ENCODE assay signal across 8 mouse cellular contexts in the genomic region with DNA sequence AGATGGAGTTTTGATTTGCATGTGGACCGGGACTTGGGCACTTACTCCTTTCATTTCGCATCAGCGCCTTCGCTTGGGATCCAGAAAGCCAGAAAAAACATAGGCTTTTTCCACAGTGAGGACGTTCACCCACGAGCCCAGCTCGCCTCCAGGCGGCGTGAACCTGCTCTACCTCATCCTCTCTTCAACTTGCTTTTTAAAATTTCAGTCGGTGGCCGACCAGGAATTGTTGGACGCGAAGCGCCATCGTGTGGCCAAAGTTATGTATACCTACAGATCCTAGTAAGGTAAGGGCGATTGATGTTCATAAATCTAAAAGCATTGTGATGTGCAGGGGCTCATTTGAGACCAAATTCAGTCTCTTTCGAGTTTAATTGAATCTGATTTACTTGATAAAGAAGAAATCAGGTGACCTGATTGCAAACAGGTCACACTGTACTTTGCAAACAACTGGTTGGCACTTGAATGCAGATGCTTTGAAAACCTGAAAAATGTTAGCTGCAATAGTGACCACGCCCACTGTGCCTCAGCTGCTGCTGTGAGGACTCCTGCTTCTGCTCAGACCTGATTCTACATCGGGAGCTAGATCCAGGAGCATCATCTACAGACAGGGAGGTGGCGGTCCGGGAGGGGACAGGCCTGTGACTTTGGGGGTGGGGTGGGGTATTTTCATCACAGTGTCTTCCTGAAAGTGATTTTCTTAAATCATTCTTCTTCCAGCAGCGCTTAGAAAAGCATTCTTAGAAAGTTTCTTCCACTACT. TPM values are rescaled to one million over a fixed set of nuclear protein-coding genes. Genes with fewer than 3 reads are reported as not detected.
A peak's percentile ranks its signal among the peaks of the same experiment; 100 is the strongest.
DNase-seq lines count a peak whose midpoint lies in the region; ATAC-seq lines count a peak whose summit lies in the region.

No protein-coding gene starts in this region.

- 18% methylated on average over 22 of the region's 22 CpGs for WGBS in hindbrain, embryonic 12.5 days

- ATAC-seq in hindbrain, embryonic 12.5 days (ENCODE audit: low FRiP score) = peak; percentile 73; the same call in 1 of the 2 replicates

- no peaks in the 10 kb centered on the region for H3K9me3 ChIP-seq in hindbrain, embryonic 12.5 days (replicated peaks)

- H3K4me1 ChIP-seq in hindbrain, embryonic 12.5 days = peaks cover 4% of the 10 kb centered on the region; the same call in 1 of the 2 replicates

- no peak overlapping the region for H3K9ac ChIP-seq in hindbrain, embryonic 12.5 days

- no peaks in the 10 kb centered on the region for H3K36me3 ChIP-seq in hindbrain, embryonic 12.5 days

- H3K4me2 ChIP-seq in hindbrain, embryonic 12.5 days (replicated peaks) = no peak overlapping the region; the same call in 1 of the 2 replicates

- no peak overlapping the region for H3K27ac ChIP-seq in hindbrain, embryonic 12.5 days

- DNase-seq in NIH3T3 (ENCODE audit: low read depth) = peak; percentile 92
- peak; percentile 89 for DNase-seq in cerebellum, adult 9-10 months
- DNase-seq in frontal cortex, postnatal 14 days (ENCODE audit: low spot score in 2 of 2) = peak; percentile 81 to 93
- peak; percentile 80 for DNase-seq in layer of hippocampus, adult 9-11 months
- peak; percentile 89 for DNase-seq in lung, postnatal 14 days
- DNase-seq in ovary, postnatal 36 days (ENCODE audit: low spot score) = peak; percentile 80
- peak; percentile 88 for DNase-seq in thymus, postnatal 14 days

- peaks cover 2% of the 10 kb centered on the region; the same call in 1 of the 2 replicates for H3K27me3 ChIP-seq in hindbrain, embryonic 12.5 days

- no peak overlapping the region for H3K4me3 ChIP-seq in hindbrain, embryonic 12.5 days

RNA-seq across cellular contexts. Expression of a gene that starts 1.5 kb away (rescaled TPM):
- 0.18 and 0.38 TPM in 2 replicates for polyA plus RNA-seq in hindbrain, embryonic 12.5 days (2016; fragmentation: Nextera tagmentation; extraction: Ambion mirVana)
